Mouse (Mus musculus) limb, embryonic 14.5 days (tissue): ENCODE measurements around the gene Ccdc8. TPM values are rescaled to one million over a fixed set of nuclear protein-coding genes. Genes with fewer than 3 reads are reported as not detected.

ENCODE experiments used
- ATAC-seq: fragments of 200-750 bp; cut with Nextera tagmentation; 2 replicates; pipeline ENCODE4 v1.8.0; 2017; ENCODE audit warnings: low read depth, moderate number of reproducible peaks, moderate TSS enrichment; ENCODE audit not compliant: low FRiP score
- DNase-seq: peaks from one replicate; pipeline ENCODE4 v3.0.0-alpha.2; 2015; ENCODE audit warnings: low spot score
- H3K27ac ChIP-seq: fragments of 300-500 bp; sonication (generic); replicated peaks from 2 replicates; pipeline ENCODE4 v1.5.1; 2014; ENCODE audit warnings: low read depth, mild to moderate bottlenecking, low read length, moderate library complexity, mixed read lengths
- H3K27me3 ChIP-seq: fragments of 300-500 bp; sonication (generic); 2 replicates; pipeline ENCODE4 v1.6.1; 2014; ENCODE audit warnings: low read length, mixed read lengths; ENCODE audit not compliant: control insufficient read depth, insufficient read depth
- H3K36me3 ChIP-seq: fragments of 300-500 bp; sonication (generic); 2 replicates; pipeline ENCODE4 v1.6.1; 2014; ENCODE audit warnings: mild to moderate bottlenecking, low read length, moderate library complexity, mixed read lengths; ENCODE audit not compliant: control insufficient read depth, insufficient read depth
- H3K4me1 ChIP-seq: fragments of 300-500 bp; sonication (generic); 2 replicates; pipeline ENCODE4 v1.6.1; 2014; ENCODE audit warnings: antibody characterized with exemption, low read length, mixed read lengths; ENCODE audit not compliant: control insufficient read depth, insufficient read depth
- H3K4me2 ChIP-seq: fragments of 300-500 bp; sonication (generic); replicated peaks from 2 replicates; pipeline ENCODE4 v1.6.1; 2014; ENCODE audit warnings: low read depth, mild to moderate bottlenecking, low read length, moderate library complexity; ENCODE audit not compliant: severe bottlenecking
- H3K4me3 ChIP-seq: fragments of 300-500 bp; sonication (generic); replicated peaks from 2 replicates; pipeline ENCODE4 v1.5.1; 2014; ENCODE audit warnings: low read length
- H3K9ac ChIP-seq: fragments of 300-500 bp; sonication (generic); 2 replicates; pipeline ENCODE4 v1.6.1; 2014; ENCODE audit warnings: mild to moderate bottlenecking, low read depth, low read length, moderate library complexity; ENCODE audit not compliant: severe bottlenecking
- H3K9me3 ChIP-seq: fragments of 300-500 bp; sonication (generic); 2 replicates; pipeline ENCODE4 v1.6.1; 2016; ENCODE audit warnings: low read length; ENCODE audit not compliant: control insufficient read depth
- POLR2A ChIP-seq: fragments of 200-500 bp; IDR thresholded peaks from 2 replicates; pipeline ENCODE4 v1.8.0; 2012; ENCODE audit warnings: inconsistent platforms, mild to moderate bottlenecking, moderate library complexity, borderline replicate concordance; ENCODE audit not compliant: insufficient read depth, insufficient read length; ENCODE audit errors: extremely low read depth
- WGBS: fragments of 180-500 bp; shearing (Covaris S2); extraction: QIAGEN DNeasy Blood & Tissue Kit; methylation state at CpG from one replicate; pipeline ENCODE4 v1.1.7; 2014; 5-methylcytosine and 5-hydroxymethylcytosine counted together
- polyA plus RNA-seq, 2 experiments: library from polyadenylated mRNA; depleted of rRNA in 1 of 2; stranded (reverse) in 1 of 2; unstranded in 1 of 2; fragments of >200 nt; fragmentation: Nextera tagmentation in 1 of 2; extraction: Ambion mirVana in 1 of 2; gene quantifications; 2 replicates each; pipeline versions ENCODE4 v1.2.1 to v1.2.3; 2012 to 2014

Ccdc8 gene
- polyA plus RNA-seq, 2 experiments = 25.5 to 40.7 TPM

- ATAC-seq (no peak), DNase-seq (no peak)
- Histone ChIP-seq H3K27ac (no peak overlapping the region), H3K4me1 (peaks cover 5% of the 10 kb centered on the region), H3K4me3 (no peak overlapping the region), H3K9me3 (no peaks in the 10 kb centered on the region), H3K4me2 (no peak overlapping the region), H3K9ac (no peak overlapping the region), H3K27me3 (no peaks in the 10 kb centered on the region), H3K36me3 (peaks cover 68% of the 10 kb centered on the region)
- 85% methylated on average over 7 of the region's 7 CpGs for WGBS
- no peak for TF ChIP-seq POLR2A
These were observed 27.1 kb downstream of the Ccdc8 start for GRCm38 (mm10) chr7:17019426-17020166.

GRCm38 (mm10) chr7:17022176-17022575 lies 29.7 kb downstream of the Ccdc8 start:
- no peak for ATAC-seq
- Histone ChIP-seq H3K4me3 (no peak overlapping the region), H3K9me3 (no peaks in the 10 kb centered on the region), H3K36me3 (peaks cover 52% of the 10 kb centered on the region), H3K27me3 (no peaks in the 10 kb centered on the region), H3K27ac (no peak overlapping the region), H3K4me2 (no peak overlapping the region), H3K4me1 (peaks cover 25% of the 10 kb centered on the region), H3K9ac (no peak overlapping the region)
- TF ChIP-seq POLR2A = no peak
- WGBS = 96% methylated on average over 15 of the region's 15 CpGs
- DNase-seq = no peak

- ATAC-seq (no peak), DNase-seq (no peak)
- H3K27ac ChIP-seq = no peak overlapping the region
- no peaks in the 10 kb centered on the region for H3K27me3 ChIP-seq
- 82% methylated on average over 4 of the region's 4 CpGs for WGBS
- no peak overlapping the region for H3K4me2 ChIP-seq
- peaks cover 52% of the 10 kb centered on the region for H3K36me3 ChIP-seq
- TF ChIP-seq POLR2A = no peak
- H3K9ac ChIP-seq = no peak overlapping the region
- peaks cover 24% of the 10 kb centered on the region for H3K4me1 ChIP-seq
- no peaks in the 10 kb centered on the region for H3K9me3 ChIP-seq
- H3K4me3 ChIP-seq = no peak overlapping the region
These were observed 31.2 kb downstream of the Ccdc8 start for GRCm38 (mm10) chr7:17023701-17024100.

- Histone ChIP-seq H3K4me3 (no peak overlapping the region), H3K4me2 (0 out of 2 replicates have a peak overlapping the region, but pooled peaks have one; percentile 3), H3K9me3 (no peaks in the 10 kb centered on the region), H3K4me1 (peaks cover 24% of the 10 kb centered on the region), H3K27ac (no peak overlapping the region), H3K36me3 (peaks cover 52% of the 10 kb centered on the region), H3K9ac (no peak overlapping the region), H3K27me3 (no peaks in the 10 kb centered on the region)
- ATAC-seq (no peak), DNase-seq (no peak)
- WGBS = 79% methylated on average over 6 of the region's 6 CpGs
- no peak for TF ChIP-seq POLR2A
These were observed 31.6 kb downstream of the Ccdc8 start for GRCm38 (mm10) chr7:17024141-17024540.

- H3K36me3 ChIP-seq = peaks cover 45% of the 10 kb centered on the region
- no peak for TF ChIP-seq POLR2A
- H3K27me3 ChIP-seq = no peaks in the 10 kb centered on the region
- DNase-seq = no peak
- peaks cover 24% of the 10 kb centered on the region for H3K4me1 ChIP-seq
- no peak overlapping the region for H3K27ac ChIP-seq
- H3K4me3 ChIP-seq = no peak overlapping the region
- H3K4me2 ChIP-seq = peak overlapping the region; percentile 64; the same call in 1 of the 2 replicates
- no peak for ATAC-seq
- no peaks in the 10 kb centered on the region for H3K9me3 ChIP-seq
- peak overlapping the region; percentile 31; the same call in 1 of the 2 replicates for H3K9ac ChIP-seq
- 56% methylated on average over 10 of the region's 10 CpGs for WGBS
These were observed 32.5 kb downstream of the Ccdc8 start for GRCm38 (mm10) chr7:17024814-17025504.
